In the genomic region with DNA sequence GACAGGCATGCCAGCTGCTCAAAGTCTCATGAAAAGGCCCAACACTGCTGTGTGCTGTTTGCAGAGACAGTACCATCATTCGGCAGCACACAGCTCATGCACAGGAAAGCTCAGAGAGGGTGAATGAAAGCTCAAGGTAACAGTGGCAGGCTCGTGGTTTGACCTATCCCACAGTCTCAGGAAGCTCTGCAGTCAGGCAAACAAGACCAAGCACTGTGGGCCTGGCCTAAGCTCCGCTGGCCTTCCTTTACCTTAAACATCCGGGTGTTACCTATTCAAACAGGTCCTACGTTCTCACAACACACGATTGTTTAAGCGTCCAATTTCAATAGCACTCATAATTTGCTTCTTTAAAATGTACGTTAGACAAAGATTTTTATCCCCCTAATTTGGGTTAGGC, we compare ENCODE assay signal across 15 mouse cellular contexts. TPM values are rescaled to one million over a fixed set of nuclear protein-coding genes. Genes with fewer than 3 reads are reported as not detected.
DNase-seq lines count a peak whose midpoint lies in the region; ATAC-seq lines count a peak whose summit lies in the region.
"Had no signal": no experiment of that assay in that cellular context is flagged by ENCODE, and none has a peak within 500 bp of the region (broad histone marks: within the 10 kb centered on the region; RNA-seq: fewer than 3 reads in every experiment).

No protein-coding gene starts in this region.

- no peak overlapping the region for H3K4me3 ChIP-seq in limb, embryonic 13.5 days
- H3K4me3 ChIP-seq in limb, embryonic 10.5 days, result no peak overlapping the region
- no peak overlapping the region for H3K4me3 ChIP-seq in liver, embryonic 16.5 days (ENCODE audit: low read depth, low read length)
- H3K4me3 ChIP-seq: heart, embryonic 15.5 days had no signal

- intact Hi-C loops in heart, postnatal 10 days (cut with DNase I), result no loop called here

- 83% methylated on average over 8 of the region's 8 CpGs for WGBS in limb, embryonic 13.5 days
- 88% methylated on average over 8 of the region's 8 CpGs for WGBS in limb, embryonic 10.5 days
- 31% methylated on average over 8 of the region's 8 CpGs for WGBS in liver, embryonic 16.5 days (ENCODE audit: insufficient replicate concordance)

- H3K9ac ChIP-seq in limb, embryonic 13.5 days, result peak overlapping the region; percentile 45
- no peak overlapping the region for H3K9ac ChIP-seq in liver, embryonic 16.5 days (ENCODE audit: low read depth, low read length)

- H3K36me3 ChIP-seq in limb, embryonic 13.5 days, result peaks cover 17% of the 10 kb centered on the region
- peaks cover 9% of the 10 kb centered on the region for H3K36me3 ChIP-seq in limb, embryonic 10.5 days
- no peaks in the 10 kb centered on the region for H3K36me3 ChIP-seq in liver, embryonic 16.5 days (ENCODE audit: control insufficient read depth, insufficient read depth)
- H3K36me3 ChIP-seq: heart, embryonic 15.5 days had no signal

- H3K27me3 ChIP-seq in limb, embryonic 13.5 days, result no peaks in the 10 kb centered on the region
- H3K27me3 ChIP-seq in limb, embryonic 10.5 days (ENCODE audit: low read depth, poor library complexity, severe bottlenecking), result no peaks in the 10 kb centered on the region
- H3K27me3 ChIP-seq in liver, embryonic 16.5 days (ENCODE audit: control insufficient read depth, insufficient read depth, low read depth, low read length), result peaks cover 10% of the 10 kb centered on the region
- H3K27me3 ChIP-seq: CH12.LX; heart, embryonic 15.5 days had no signal

- no peak overlapping the region for H3K4me2 ChIP-seq in limb, embryonic 13.5 days (replicated peaks)
- H3K4me2 ChIP-seq in liver, embryonic 16.5 days (ENCODE audit: low read depth, low read length), result no peak overlapping the region

- no peak for ATAC-seq in limb, embryonic 13.5 days (ENCODE audit: low FRiP score, low read depth)
- no peak for ATAC-seq in liver, embryonic 16.5 days (ENCODE audit: low read depth)

- peak; percentile 81 for DNase-seq in heart, adult 11 months
- DNase-seq in heart, postnatal 10 days, result no peak
- DNase-seq in limb, embryonic 10.5 days (ENCODE audit: low spot score), result no peak
- peak; percentile 25 for DNase-seq in CD4-positive helper T cell, adult 2 months (ENCODE audit: low read depth, low spot score)
- DNase-seq in embryo, embryonic 11 days, result no peak
- DNase-seq in adrenal gland, adult 8-10 months, result no peak
- DNase-seq: cerebellum, postnatal 10 days; kidney, adult 11 months; kidney, postnatal 25 days; thymus, postnatal 25 days had no signal

- H3K9me3 ChIP-seq in limb, embryonic 13.5 days, result no peaks in the 10 kb centered on the region
- no peaks in the 10 kb centered on the region for H3K9me3 ChIP-seq in limb, embryonic 10.5 days (replicated peaks)
- no peaks in the 10 kb centered on the region for H3K9me3 ChIP-seq in liver, embryonic 16.5 days (replicated peaks; ENCODE audit: control insufficient read depth, low read length)
- H3K9me3 ChIP-seq: embryonic facial prominence, embryonic 10.5 days; heart, embryonic 15.5 days had no signal

- no peak overlapping the region for H3K27ac ChIP-seq in limb, embryonic 13.5 days
- H3K27ac ChIP-seq in limb, embryonic 10.5 days, result no peak overlapping the region
- peak overlapping the region; percentile 34; the same call in 1 of the 2 replicates for H3K27ac ChIP-seq in liver, embryonic 16.5 days (ENCODE audit: low read length)

- H3K4me1 ChIP-seq in limb, embryonic 13.5 days, result peaks cover 25% of the 10 kb centered on the region
- peaks cover 19% of the 10 kb centered on the region for H3K4me1 ChIP-seq in limb, embryonic 10.5 days
- peaks cover 27% of the 10 kb centered on the region for H3K4me1 ChIP-seq in liver, embryonic 16.5 days (ENCODE audit: control insufficient read depth, low read depth, low read length)

RNA-seq across cellular contexts. Expression of gene Appl2, which starts 4.4 kb away (rescaled TPM):
- 10 to 100 TPM; 42.9 to 45.9 TPM for total RNA-seq in heart, postnatal 10 days (2021)
- polyA plus RNA-seq in limb, embryonic 13.5 days (2015; fragmentation: Nextera tagmentation; extraction: Ambion mirVana), result 67.8 and 69.7 TPM in 2 replicates
- polyA plus RNA-seq in limb, embryonic 10.5 days (2016; fragmentation: Nextera tagmentation; extraction: Ambion mirVana), result 28.7 and 41.0 TPM in 2 replicates
- 15.2 and 15.9 TPM in 2 replicates for polyA plus RNA-seq in liver, embryonic 16.5 days (2015; fragmentation: Nextera tagmentation; extraction: Ambion mirVana)
- 100 to 1,000 TPM in 3 of 4 experiments, 10 to 100 TPM in 1; 86.1 to 199 (median 103) TPM for total RNA-seq in adrenal gland, adult 8-10 months (2022)

Comparison
In these comparisons a context has a peak if more than half of its experiments do, and no peak if none do; other contexts are left out.
1. DNase-seq: peak in heart, adult 11 months (single experiment) and CD4-positive helper T cell, adult 2 months (single experiment); none in heart, postnatal 10 days (0 of 2), limb, embryonic 10.5 days (single experiment), embryo, embryonic 11 days (single experiment) and adrenal gland, adult 8-10 months (single experiment).